Mouse (Mus musculus) kidney, adult 2 months (tissue): ENCODE measurements at regions not wholly inside any gene's neighbourhood (a gene's known extent, or its start where the extent isn't known, plus 50 kb on each side); places are given as distances from the start of the nearest gene placed in this dataset.

Experiments used
- CTCF ChIP-seq: fragments of 200-500 bp; conservative IDR thresholded peaks from 2 replicates; pipeline ENCODE4 v1.5.1; 2011; ENCODE audit warnings: low read depth, mild to moderate bottlenecking, control low read depth, low read length, moderate library complexity, mixed read lengths; ENCODE audit not compliant: insufficient read depth, insufficient read length
- POLR2A ChIP-seq: fragments of 200-500 bp; IDR thresholded peaks from one replicate; pipeline ENCODE4 v1.6.1; 2011; ENCODE audit warnings: low read depth, low read length, control low read depth

- 0 out of 2 replicates have a peak, but pooled peaks have one; percentile 7 for TF ChIP-seq CTCF
- TF ChIP-seq POLR2A, result no peak
Measured at GRCm38 (mm10) chr7:64041303-64041702, 102.6 kb upstream of the Klf13 start.
